Mouse (Mus musculus) monocyte, adult 5-6 weeks (primary cell): ENCODE measurements around the gene Casp14. TPM values are rescaled to one million over a fixed set of nuclear protein-coding genes. Genes with fewer than 3 reads are reported as not detected.

ENCODE experiments used
- ATAC-seq: fragments of 153-309, 156-312 bp; replicated peaks from 2 replicates; pipeline ENCODE4 v1.8.0; 2017; ENCODE audit warnings: mild to moderate bottlenecking; ENCODE audit not compliant: low TSS enrichment, insufficient number of reproducible peaks, severe bottlenecking, poor library complexity, low FRiP score
- total RNA-seq: library from RNA; stranded (forward); fragments of 200-1000, 200-491, 200-594 nt; gene quantifications from 3 replicates; pipeline ENCODE4 v1.2.3, GENCODE M21; 2017

Casp14 gene
- total RNA-seq = not detected in 3 replicates

DNA sequence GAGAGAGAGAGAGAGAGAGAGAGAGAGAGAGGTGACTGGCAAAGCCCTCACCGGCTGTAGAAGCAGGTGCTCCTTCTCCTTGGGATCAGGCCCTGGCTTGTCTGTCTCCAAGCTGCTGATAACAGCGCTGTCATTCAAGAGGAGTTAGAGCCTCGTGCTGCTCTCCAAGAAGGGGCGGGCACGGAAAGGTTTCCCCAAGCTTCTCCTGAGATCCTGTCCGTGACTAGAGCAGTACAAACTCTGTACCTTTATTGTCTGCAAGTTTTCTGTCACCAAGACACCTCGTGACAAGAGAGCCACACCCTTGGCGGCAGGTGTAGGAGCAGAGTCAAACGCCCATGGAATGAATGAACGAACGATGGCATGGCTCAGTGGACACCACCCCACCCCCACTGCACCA, at the start of gene Casp14:
Gene Casp14 (minus strand): TSS at position 239 of the 400 bp plus-strand sequence.
- ATAC-seq = no peak

DNA sequence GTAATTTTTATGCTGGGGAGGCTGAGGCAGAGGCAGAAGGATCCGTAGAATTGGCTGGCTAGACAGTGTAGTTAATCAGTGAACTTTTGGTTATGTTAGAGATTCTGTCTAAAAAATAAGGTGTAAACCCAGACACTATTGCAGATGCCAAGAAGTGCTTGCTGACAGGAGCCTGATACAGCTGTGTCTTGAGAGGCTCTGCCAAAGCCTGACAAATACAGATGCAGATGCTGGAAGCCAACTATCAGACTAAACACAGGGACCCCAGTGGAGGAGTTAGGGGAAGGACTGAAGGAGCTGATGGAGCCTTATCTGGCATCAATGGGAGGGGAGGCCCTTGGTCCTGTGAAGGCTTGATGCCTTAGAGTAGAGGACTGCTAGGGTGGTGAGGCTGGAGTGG, 47.5 kb upstream of the Casp14 start:
- no peak for ATAC-seq

DNA sequence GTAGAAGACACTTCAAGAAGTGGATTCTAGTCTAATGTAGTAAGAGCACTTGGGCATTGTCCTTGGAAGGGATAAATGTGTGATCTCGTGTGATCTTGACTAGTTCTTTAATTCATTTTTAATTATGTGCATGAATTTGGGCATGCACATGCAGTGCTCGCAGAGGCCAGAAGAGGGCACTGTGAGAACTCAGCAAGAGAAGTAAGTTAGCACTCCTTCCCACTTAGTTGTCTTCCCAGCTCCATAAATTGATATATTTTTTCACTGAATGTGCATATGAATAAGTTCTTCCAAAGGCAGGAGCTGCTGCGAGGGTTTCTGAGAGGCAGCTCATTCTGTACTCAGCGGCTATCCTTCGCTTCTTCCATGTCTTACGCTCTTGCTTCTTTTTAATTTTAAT, 37.9 kb upstream of the Casp14 start:
- no peak for ATAC-seq

DNA sequence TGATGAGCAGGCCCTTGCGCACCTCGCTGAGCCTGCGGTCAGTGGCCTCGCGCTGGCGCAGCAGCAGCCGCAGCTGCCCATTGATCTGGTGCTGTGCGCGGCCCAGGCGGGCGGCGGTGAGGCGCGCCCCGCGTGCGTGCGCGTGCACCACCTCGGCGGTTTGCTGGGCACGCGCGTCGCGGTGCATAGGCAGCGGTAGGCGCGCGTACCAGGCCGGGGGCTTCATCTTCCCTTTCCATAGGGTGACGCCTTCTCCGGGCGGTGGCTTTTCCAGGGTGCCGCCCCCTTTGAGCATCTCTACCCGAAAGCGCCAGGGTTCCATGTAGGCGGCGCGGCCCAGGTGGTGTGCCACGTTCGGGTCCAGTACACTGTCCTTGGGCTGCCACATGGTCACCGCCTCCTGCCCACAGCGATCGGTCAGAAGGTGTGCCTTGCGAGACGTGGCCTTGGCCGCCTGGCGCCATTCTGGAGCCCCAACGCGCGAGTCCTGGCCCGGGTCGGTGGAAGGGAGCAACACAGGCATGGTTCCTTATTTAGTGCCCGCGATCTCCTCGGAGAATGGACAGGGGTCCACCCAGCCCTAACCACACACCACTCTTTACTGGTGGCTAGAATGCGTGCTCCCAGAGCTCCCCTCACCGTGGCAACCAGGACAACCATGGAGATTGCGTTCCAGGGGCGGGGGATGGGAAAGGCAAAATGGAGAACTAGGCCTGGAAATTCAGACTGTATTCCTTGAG, 34.5 kb upstream of the Casp14 start, which contains the start of gene Ccdc105:
Gene Ccdc105 (minus strand): TSS at position 614 of the 740 bp plus-strand sequence.
- no peak for ATAC-seq

DNA sequence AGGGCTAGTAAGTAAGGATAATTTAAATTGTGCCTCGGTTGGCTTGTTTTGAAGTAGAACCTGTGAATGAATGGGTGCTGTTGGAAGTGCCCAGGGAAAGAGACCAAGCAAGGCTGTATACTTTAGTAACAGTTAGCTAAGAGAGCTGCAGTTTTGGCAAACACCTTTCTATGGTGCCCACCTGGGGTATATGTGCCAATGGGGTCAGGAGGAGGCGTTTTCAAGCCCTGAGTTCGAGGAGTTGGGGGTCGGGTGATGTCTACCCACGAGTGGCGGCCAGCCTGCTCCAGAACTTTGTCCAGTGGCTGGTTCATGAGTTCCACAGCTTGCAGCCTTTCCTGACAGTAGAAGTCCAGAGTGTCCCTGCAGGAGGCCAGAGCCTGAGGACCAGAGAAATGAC, 30.9 kb upstream of the Casp14 start:
- ATAC-seq = no peak

DNA sequence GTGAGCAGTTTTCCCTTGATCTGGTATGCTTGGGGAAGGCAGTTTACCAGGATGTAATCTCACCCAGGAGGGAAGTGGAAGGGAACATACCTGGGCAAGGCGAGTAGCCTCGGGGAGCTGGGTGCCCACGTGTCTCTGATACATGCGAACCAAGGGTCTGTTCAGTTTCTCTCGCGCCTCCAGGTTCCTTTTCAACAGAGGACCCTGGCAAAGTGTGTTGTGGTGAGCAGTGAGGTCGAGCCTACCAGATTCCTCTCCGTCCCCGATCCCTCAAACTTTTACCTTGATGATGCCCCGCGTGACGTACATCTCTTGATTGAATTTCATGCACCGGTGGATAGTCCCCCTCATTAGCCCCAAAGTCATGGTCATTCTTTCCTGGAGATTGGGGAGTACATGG, 30.1 kb upstream of the Casp14 start:
- ATAC-seq = no peak

DNA sequence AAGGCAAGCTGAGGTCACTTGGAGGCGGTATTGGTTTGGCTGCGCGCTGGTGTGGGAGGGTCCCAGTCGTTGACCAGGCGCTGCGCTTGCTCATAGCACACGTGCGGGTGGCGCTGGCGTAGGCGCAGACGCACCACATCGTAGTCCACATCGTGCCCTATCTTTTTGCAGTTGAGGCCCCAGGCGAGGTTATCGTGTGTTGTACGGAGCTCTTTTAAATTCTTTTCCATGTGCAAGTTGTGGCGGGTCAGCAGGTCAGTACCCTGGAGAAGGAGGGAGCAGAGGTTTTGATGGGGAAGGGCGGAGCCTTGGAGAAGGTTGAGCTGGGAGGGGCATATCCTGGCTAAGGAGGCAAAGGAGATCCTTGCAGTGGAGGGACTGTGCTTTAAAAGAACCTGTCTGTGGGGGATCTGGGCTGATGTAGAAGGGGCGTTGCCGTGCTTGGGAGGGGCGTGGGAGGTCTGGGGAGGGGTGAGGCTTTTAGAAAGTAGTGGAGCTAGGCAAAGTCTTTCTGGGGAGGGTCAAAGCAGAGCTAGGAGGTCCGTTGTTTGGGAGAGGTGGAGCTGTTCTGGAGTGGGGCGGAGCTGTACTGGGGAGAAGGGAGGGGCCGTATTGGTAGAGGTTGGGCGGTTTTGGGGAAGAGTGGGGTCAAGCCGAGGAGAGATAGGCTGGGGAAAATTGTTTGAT, 29.1 kb upstream of the Casp14 start:
- ATAC-seq = no peak

DNA sequence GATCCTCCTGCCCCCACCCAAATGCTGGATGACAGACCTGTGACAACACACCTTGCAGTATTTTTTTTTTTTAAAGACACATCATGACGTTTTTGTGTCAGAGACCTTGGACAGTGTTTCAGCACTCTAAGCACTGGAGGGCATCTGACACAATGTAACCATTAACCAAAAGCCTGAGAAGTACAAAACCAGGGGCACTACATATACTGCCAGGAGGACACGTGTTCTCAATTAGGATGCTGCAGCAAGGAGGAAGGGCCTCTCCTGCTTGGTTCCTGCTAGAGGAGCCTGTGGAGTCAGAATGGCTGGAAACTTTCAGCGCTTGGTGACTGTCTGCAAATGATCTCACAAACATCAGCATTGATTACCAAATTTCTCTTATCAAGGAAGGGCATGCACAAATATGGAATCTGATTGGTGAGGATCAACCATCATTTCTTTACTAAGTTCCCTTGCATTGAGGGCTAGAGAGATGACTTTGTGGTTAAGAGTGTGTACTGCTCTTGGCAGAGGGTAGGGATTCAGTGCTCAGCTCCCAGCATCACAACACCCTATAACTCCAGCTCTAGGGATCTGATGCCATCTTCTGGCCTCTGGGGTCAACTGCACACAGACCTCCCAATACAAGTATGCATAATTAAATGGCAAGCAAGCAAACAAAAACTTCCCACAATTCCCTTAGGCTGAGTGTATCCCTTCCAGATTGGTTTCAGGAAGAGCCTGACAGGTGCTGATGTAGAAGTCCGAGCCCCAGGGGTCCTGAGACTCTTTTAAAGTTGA, 27.5 kb upstream of the Casp14 start:
- ATAC-seq = no peak

DNA sequence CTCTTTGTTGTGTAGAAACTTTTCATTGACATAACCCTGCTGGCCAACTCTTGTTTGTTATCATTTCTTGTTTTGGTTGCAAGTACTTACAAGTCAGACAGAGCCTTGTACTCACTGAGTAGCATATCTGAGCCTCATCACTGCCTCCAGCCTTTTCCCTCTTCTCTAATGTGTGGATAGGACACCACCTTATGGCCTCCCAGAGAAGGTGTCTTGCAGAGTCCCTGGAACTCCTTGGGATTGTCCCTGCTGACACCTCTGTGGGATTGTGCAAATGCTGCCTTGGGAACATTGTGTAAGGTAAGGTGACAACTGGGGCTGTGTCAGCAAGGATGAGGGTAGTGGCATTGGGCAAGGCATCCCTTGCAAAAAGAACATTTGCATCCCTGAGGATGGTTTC, 25.6 kb upstream of the Casp14 start:
- no peak for ATAC-seq

DNA sequence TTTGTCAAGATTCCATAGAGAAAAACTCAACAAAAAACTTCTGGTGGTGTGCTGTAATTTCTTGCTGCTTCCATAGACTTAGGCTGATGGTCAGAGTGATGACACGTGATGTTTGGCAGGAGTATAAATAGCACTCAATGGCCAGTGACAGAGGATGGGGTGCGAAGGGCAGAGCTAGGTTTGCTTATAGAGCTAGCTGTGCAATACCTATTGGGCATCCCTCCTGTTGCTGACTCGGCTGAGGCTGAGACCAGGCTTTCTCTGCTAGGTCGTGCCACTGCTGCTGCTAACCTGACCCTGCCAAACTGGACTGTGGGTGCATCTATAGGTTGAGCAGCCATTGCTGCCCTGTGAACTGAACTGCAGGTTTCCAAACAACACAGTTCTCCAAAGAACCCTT, 21.7 kb upstream of the Casp14 start:
- no peak for ATAC-seq

DNA sequence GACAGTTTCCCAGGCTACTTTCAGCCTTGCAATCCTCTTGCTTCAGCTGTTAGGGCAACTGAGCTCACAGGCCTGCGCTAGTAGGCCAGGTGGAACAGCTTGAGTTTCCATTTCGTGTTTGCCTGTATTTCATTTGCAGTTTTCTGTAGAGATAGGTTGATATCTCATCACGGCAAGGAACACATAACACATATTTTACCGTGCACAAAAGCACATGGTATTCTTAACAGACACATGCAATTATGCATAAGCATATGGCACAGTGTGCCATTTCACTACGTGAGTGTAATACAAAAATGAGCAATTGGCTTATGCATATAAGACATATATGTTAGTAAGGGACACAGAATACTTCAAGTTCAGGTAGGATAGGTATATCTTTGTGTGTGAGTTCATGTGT, 9.8 kb upstream of the Casp14 start:
- no peak for ATAC-seq

DNA sequence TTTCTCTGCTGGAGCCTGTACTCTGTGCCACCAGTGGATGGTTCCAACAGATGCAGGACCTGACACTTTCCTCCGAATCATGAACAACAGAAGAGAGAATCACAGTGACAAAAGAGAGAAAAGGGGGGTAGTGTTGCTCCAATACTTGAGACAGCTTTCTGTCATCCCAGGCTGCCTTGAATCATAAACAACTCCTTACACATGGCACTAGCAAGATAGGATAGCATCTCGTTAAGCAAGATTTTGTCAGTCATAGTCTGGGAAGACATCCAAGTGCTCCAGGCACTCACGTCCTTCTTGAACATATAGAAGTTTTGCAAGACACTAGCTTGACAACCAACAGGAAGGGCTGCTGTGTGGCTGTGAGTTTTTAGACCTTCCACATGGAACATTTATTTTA, 8.9 kb upstream of the Casp14 start:
- no peak for ATAC-seq

DNA sequence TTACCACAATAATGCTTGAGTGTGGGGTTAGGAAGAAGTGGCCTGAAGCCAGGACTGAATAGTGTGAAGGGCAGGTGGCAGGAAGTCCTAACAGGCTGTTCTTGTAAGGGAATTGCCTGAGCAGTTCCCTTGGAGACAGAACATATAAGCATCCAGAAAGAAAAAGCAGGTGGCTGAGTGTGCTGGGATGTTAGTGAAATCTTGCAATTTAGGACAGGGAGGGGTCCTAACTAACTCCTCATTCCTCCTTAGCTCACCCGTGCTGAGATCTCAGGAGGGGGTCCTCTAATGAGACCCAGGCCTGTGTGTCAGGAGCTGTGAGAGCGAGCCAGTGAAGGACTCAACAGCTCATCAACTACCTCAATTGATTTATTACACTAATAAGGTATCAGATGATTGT, 5.3 kb upstream of the Casp14 start:
- no peak for ATAC-seq

DNA sequence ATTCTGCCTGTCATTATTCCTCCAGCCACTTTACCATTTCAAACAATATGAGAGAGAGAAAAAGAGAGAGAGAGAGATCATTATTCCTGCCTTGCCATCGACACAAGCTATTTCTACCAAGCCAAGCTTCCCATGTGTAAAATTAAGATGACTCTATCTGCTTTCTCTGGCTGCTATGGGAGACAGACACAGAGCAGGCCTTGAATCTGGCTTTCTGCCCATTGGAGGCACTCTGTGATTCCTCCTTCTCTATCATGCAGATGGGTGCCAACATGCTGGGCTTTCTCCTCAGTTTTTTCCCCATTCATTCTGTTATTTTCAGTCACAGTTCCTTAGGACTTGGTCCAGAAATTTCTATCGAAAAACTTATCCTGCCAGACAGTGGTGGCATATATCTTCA, 4.6 kb upstream of the Casp14 start:
- no peak for ATAC-seq

DNA sequence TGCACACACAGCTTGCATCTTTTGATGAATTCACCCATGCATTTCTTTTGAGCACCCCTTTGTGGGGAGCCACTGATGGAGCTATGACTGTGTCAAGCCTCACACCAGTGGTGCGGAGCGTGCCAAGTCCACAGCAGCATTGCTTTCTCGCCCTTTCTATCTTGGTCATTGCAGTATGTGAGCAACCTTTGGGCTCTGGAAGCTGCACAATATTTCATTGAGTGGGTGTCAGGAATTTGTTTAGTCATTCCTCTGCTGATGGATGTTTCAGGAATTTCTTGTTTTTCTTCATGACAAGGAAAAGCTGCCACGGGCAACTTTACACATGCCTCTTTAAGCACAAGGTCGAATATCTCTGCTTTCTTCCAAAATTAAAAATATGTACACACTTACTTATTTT, 3.9 kb upstream of the Casp14 start:
- no peak for ATAC-seq

DNA sequence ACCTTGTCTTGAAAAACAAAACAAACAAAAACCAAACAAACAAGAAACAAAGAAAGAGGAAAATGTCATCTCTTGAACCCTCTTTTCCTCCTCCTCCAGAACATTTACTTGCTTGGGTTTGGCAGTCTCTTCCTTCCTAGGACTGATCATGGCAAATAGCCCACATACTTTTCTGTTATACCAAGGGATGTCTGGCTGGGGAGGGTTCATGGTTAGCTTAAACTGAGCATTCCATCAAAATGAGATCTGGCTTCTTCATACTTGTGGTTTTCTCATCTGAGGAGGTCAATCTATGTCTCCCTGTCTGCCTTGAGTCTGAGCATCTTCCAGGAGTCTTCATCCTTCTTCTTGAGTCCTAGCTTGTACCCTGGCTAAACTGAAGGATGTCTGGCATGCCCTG, 1.9 kb downstream of the Casp14 start:
- ATAC-seq = no peak

DNA sequence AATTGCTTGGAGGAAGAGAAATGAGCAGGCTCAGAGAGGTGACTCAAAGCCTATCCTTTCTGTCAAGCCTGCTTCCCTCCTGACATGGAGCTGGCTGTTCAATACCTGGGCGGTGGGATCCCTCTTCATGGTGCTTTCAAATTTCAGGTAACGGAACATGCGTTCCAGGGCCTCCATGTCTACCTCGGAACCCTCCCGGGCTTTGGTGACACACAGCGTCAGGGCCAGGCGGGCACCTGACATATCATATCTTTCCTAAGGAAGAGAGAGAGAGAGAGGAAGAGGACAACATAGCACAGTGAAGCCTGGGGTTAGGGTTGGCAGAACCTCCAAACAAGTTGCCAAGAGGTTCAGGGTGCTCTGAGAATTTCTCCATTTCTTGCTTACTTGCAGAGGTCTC, 2.9 kb downstream of the Casp14 start:
- no peak for ATAC-seq

DNA sequence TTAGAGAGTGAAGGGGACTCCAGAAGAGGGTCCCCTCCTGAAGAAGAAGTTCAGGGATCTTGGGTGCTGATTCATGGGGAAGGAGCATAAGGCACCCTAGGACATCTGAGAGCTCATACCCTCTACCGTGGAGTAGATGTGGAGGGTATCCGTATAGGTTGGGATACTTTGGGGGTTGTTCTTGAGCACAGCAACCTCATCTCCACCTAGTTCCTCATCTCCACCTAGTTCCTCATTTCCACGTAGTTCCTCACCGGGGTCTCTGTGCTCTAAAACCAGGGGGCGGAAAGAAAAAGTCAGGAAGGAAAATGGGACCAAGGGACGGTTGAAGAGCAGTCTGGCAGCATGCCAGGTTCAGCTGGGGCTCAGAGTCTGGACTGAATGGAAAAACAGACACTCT, 4.0 kb downstream of the Casp14 start:
- ATAC-seq = no peak

DNA sequence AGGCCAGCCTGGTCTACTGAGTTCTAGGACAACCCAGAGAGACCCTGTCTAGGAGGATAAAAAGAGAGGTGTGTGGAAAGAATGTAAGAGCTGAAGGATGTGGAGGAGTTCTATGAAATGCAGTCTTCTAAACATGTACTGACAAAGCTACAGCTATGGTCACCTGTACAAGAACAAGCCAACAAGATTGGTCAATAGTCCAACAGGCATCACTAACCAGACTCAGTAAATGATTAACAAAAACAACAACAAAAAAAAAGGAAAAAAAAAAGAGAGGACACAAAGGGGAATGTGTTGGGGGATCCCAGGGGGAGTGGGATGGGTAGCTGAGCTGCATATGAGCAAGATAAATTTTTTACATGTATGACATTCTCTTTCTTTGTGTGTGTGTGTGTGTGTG, 7.4 kb downstream of the Casp14 start:
- no peak for ATAC-seq

DNA sequence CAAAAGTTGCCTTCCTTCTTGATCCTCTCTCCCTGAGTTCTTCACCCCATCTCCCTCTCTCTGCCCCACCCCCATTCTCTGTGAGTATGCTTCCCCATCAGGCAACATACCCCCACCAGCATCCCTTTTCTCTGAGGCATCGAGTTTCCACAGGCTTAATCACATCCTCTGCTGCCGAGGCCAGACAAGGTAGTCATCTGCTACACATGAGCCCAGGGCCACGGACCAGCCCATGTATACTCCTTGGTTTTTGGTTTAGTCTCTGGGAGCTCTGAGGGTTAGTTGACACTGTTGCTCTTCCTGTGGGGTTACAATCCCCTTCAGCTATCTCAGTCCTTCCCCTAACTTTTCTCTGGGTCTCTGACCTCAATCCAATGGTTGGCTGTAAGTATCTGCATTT, 17.2 kb downstream of the Casp14 start:
- ATAC-seq = no peak
